Mouse (Mus musculus): ENCODE measurements around the gene Plekhg5.

GRCm38 (mm10) chr4:152070494-152071396 lies 1.6 kb upstream of the Plekhg5 start:
- no peak for TF ChIP-seq FLI1 (IDR thresholded peaks at IDR 0.05; ENCODE audit: low read length)
- no peak for TF ChIP-seq GATA1 (IDR thresholded peaks at IDR 0.05; ENCODE audit: borderline replicate concordance, low read length)
